Mouse (Mus musculus) right cerebral cortex, adult 18-20 months (tissue): ENCODE data around the gene Slc6a5.

Source experiments
- DNase-seq: peaks from one replicate; pipeline ENCODE4 v3.0.0; 2022; ENCODE audit warnings: mixed read lengths

The Slc6a5 gene

GRCm38 (mm10) chr7:49909850-49910249 is at the start of gene Slc6a5:
Gene Slc6a5 (plus strand): TSS chr7:49910146.
- no peak for DNase-seq

DNA sequence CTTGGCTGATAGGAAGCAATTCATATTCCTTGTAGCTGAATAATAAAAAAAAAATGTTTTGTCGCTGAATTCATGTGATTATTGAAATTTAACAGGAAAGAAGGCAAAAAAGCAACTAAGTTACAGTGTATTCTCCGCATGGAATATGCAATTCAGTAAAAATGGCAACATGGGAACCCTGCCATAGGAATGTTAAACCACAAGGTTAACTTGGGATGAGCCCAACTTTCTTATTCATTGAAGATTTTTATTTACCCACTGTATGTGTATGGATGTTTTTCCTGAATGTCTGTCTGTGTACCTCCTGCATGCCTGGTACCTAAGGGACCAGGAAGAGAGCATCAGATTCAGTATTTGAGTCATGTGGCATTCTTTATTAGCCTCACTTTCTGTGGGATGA is 48.8 kb upstream of the Slc6a5 start:
- no peak for DNase-seq

- DNase-seq: no peak
Measured at GRCm38 (mm10) chr7:49863753-49864152, 46.2 kb upstream of the Slc6a5 start.

DNA sequence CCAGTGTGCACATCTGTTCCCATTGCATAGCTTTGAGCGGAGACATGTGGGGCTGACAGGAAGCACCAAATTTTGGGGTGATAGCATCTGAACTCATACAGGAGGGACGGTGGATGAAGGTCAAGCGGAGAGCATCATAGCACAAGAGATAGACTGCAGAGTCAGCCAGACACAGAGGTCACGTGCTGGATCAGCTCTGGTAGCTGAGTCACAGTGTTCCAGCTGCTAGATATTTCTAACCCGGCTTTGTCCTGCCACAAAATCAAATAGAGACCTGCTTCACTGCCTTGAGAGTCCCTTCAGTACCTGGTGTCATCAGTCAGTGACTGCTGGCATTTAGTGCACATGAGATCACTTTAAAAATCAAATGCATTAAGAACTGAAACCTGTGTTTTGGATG is 40.3 kb upstream of the Slc6a5 start:
- no peak for DNase-seq

DNA sequence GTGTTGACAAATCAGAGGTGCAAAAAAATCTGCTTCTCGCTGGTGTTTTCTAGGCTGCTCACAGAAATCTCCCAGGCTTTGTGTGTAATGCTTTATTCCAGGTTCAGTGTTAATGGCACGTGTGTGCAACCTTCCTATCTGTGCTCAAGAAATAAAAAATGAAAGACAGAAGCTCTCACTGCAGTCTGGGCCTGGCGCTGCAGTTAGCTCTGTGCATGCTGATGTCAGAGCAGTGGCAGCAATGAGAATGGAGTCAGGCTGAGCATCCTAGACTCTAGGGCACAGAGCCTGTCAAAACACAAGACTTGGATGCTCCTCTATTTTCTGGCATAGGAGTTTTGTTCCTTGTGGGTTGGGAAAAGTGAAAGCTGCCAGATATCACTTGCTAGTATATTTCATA is 39.7 kb upstream of the Slc6a5 start:
- DNase-seq: peak; percentile 13

GRCm38 (mm10) chr7:49877307-49877706 is 32.6 kb upstream of the Slc6a5 start:
- DNase-seq: no peak

DNA sequence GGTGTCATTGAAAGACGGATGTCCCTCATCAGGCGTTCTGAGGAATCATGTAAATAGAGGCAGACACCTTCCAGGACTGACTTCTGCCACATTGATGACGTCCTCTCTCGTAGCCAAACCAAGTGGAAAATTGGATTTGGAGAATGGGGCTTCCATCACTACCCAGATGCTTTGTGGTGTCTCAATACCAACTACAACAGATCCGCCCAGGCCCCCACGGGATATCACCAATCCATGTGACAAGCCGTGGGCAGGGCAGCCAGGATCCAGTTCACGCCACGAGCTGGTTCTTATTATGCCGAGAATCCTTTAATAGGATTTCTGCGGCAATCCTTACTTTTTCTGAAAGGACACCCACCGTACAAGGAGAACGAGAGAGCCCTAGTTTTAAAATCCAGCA is 30.9 kb upstream of the Slc6a5 start:
- DNase-seq: no peak

DNA sequence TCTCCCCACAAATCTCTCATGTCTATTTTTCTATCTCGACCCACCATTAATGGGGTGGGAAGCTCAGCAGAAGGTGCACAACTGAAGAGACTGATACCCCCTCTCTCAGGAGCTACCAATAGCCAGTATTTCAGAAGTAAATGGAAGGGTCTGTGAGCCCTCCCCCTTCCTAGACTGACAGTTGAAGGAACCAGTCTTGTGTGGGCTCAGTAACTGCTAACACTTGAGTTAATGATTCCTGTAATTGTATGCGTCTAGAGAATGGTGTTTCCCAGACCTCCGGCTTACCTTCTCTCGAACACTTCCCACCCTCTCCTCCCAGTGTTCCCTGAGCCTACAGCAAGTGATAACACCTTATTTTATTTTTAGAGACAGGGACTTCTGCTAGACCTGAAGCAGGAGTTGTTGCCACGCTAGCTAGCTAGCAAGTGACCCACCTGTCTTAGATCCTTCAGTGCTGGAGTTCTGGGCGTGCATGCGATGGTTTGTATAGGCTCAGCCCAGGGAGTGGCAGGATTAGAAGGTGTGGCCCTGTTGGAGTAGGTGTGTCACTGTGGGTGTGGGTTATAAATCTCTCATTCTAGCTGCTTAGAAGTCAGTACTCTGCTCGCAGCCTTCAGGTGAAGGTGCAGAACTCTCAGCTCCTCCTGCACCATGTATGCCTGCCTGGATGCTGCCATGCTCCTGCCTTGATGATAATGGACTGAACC is 29.8 kb upstream of the Slc6a5 start:
- DNase-seq: no peak

DNA sequence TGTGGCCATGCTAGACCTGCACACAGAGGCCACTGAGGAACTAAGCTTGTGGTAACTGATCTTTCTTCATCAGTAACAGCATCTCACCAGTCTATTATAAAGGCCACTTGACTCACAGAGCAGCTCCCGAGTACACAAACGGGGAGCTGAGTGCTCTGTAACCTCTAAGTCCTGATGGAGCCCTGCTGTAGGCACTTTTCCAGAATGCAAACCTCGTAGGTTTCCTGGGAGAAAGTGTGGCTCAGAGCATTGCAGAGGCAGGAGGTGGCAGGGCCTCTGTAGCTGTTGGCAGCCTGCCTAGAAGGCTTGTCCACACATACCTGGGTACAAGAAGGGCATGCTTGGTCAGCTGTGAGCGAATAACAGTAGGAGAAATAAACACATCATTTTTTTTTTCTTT is 27.7 kb upstream of the Slc6a5 start:
- DNase-seq: no peak

DNA sequence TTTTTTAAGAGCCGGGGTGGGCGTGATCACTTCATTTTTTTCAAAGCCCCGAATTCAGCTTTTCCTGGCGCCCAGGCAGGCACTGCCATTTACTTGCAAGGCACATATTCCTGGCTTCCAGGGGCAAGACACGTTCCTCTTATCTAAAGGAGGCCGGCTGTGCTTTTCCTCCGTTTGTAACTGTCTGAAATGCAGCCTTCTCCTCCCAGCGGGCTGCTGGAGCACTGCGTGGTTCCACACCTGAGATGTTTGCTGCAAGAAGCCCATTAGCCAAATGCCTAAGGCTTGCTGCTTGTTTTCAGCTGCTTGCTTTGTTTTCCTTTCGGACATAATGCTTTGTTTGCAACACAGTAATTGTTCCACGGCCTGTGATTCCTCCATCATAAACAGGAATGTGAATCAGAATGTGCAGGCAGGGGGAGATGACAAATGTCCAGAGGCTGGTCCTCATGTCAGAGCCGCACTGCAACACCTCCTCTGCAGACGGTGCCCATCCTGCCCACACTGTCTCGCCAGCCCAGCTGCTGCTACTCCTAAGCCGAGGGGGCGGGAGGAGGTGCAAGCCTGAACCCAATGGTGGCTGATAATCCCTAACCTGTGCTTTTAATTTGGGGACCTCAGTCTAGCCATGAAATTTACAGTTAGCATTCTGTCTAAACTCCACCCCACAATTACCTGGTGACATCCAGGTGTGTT is 27.1 kb upstream of the Slc6a5 start:
- peak; percentile 40 for DNase-seq

- no peak for DNase-seq
Measured at GRCm38 (mm10) chr7:49887776-49888390, 22.1 kb upstream of the Slc6a5 start.

GRCm38 (mm10) chr7:49894786-49895185 is 15.2 kb upstream of the Slc6a5 start:
- no peak for DNase-seq

GRCm38 (mm10) chr7:49895296-49895695 is 14.7 kb upstream of the Slc6a5 start:
- no peak for DNase-seq

DNA sequence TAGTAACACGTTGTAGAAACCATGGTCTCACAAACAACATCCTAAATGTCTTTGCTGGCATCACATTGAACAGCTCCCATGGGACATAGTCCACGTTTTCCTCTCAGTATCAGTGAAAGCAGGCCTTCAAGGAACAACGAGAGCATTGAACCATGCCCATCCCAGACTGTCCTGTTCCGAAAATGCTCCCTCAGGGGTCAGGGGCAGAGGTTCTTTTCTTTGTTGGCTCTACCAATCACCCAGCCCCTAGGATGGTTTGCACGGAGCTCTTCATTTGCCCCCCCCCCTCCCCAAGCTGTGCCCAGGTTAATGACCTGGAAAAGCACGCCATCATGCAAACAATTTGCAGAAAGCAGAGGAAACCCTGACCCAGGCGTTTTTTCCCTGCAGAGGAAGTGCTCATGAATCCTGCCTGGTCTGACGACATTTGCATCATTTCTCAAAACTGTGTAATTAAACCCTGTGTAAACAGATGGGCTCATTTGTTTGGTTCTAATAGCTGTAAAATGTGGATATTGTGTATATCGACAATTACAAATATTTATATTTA is 7.9 kb upstream of the Slc6a5 start:
- no peak for DNase-seq

DNA sequence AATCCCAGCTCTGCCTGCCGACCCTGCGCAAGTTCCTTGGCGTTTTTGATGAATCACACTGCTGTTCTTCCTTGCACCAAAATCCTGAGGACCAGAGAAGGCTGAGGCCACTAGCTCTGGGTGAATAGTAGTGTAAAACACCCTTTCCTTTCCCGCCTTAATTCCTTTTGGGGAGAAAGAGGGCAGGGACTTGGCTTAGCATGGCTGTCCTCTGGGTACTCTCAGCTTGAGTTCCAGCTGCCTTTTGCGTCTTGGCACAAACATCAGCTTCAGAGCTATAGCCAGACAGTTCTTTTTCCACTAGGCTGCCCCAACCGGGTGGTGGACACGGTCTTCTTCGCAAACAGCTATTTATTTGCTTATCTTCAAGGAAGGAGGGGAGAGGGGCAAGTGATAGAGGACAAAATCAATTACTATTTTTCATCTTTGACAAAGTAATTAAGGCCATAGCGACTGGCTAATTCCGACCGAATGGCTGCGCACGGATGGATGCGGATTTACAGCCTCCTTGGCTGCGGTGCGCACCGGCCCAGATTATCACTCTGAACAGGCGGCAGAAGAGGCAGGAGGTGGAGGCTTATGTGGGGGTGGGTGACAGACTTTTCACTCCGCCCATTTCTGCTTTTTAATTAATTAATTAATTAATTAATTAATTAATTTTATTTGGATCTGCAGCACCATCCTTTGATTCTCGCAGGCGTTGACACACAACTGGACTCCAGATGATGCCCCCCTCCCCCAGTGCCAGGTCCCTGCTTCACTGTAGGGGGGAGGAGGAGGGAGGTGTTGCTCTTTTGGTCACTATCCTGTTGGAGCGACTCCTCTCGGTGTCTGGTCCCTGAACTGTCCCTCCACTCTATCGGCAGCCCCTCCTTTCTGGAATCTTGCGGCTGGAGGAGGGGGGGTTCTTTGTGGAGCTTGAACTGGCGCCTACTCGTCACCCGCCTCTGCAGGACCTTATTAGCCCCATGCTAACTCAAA is 2.5 kb upstream of the Slc6a5 start:
- no peak for DNase-seq

DNA sequence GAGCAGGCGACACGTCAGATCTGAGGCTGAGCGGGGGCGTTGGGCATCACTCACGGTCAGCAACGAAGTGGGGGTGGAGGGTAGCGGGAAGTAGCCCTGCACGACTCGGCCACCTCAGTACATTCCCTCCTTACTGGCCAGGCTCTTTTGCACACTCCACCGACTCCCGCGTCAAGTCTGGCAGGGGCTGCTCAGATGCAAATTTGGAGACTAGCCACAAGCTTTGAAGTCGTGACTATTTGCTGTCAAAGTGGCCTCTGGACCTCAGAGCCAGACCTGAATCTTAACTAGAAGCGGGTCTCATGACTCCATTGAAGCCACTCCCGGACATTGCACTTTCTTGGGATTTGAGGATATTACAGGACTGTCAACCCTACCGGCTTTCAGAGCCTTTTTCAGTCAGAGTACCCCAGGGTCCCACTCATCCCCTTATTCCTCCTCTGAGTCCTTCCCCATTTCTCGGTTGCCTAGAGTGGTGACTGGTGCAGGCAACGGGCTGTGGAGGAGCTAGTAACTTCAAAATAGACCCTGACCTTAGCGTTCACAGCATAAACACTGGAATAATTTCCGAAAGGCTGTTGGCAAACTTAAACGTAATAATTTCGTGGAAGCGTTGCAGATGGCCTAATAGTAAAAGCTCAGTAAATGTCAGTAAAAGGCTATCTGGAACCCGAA is 1.6 kb upstream of the Slc6a5 start:
- DNase-seq: no peak

- no peak for DNase-seq
Measured at GRCm38 (mm10) chr7:49908990-49909411, 945 bp upstream of the Slc6a5 start.

GRCm38 (mm10) chr7:49910361-49910760 is 415 bp downstream of the Slc6a5 start:
- no peak for DNase-seq

DNA sequence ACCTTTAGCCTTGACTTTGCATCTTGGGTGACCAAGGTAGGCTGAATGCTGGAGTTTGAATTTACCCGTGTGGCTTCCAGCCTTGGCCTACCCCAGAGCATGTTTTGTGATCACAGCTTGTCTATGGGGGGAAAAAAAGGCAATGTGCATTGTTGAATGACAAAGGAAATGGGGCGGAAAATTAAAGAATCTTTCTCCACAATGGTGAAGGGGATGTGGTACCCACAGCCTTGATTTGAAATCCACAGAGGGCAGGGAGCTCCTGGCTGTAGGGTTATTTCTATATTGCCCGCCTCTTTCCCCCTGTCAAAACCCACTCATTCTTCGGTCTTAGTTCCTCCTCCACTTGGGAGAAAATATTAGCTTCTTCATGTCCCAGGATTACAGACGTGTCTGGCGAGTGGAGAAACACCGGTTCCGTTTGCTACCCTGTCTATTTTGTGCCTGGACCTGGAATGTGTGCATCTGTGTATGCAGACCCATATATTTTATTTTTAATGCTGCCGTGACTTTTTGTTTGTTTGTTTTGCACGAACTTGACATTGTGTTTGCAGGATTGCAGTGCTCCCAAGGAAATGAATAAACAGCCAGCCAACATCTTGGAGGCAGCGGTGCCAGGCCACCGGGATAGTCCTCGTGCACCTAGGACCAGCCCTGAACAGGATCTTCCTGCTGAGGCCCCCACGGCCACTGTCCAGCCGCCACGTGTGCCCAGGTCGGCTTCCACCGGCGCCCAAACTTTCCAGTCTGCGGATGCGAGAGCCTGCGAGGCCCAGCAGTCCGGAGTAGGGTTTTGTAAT is 1.4 kb downstream of the Slc6a5 start:
- DNase-seq: no peak

GRCm38 (mm10) chr7:49911947-49912262 is 2.0 kb downstream of the Slc6a5 start:
- DNase-seq: no peak

DNA sequence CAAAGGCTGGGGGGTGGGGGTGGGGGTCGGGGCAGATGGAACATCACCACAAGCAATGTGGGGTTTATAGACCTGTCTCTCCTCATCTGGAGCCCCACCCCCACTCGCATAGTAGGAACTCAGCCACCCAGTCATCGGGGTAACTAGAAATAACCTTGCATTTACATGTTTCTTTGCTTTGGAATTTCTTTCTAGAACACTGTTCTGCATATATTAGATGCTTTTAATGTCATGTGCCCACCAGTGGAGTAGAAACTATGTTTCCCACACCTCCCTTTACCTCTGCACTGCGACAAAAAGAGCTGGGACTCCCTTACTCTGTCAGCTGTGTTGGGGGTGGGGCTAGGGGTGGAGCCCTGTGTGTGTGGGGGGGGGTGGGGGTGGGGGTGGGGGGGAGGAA is 3.2 kb downstream of the Slc6a5 start:
- no peak for DNase-seq
